Mouse (Mus musculus) lung, adult 2 months (tissue): ENCODE data around the gene Prr5.

Source experiments
- CTCF ChIP-seq: fragments of 200-500 bp; IDR thresholded peaks from 2 replicates; pipeline ENCODE4 v1.5.1; 2011; ENCODE audit warnings: mild to moderate bottlenecking, low read length, control low read depth; ENCODE audit not compliant: insufficient read depth
- POLR2A ChIP-seq: fragments of 200-500 bp; IDR thresholded peaks from 2 replicates; pipeline ENCODE4 v1.6.1; 2011; ENCODE audit warnings: low read depth, mild to moderate bottlenecking, control low read depth, low read length, borderline replicate concordance; ENCODE audit errors: extremely low read depth

DNA sequence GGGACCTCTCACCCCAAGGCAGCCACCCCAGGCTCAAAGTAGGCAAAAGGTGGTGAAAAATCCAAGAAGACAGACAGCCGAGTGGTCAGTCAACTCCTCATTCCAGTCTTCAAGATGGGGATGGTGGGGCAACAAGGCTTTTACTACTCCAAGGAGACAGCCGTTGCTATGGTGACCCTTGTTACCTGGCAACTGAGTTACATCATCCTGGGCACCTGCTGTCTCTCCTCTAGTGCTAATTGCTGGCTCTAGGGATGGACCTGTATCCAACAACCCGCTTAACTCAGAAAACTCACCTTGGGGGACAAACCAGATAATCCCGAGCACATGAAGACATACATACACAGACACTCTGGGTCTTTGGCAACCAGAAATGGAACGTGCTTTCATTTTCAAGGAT is 42.1 kb upstream of the Prr5 start:
- no peak for TF ChIP-seq CTCF
- no peak for TF ChIP-seq POLR2A
